Mouse (Mus musculus): ENCODE results near the gene Gm19426.

GRCm38 (mm10) chr2:84738271-84738911, 5.1 kb downstream of the Gm19426 start:
- TF ChIP-seq GATA1 (IDR thresholded peaks at IDR 0.05; ENCODE audit: borderline replicate concordance, low read length): no peak
- TF ChIP-seq FLI1 (IDR thresholded peaks at IDR 0.05; ENCODE audit: low read length): no peak
